Mouse (Mus musculus) embryonic facial prominence, embryonic 13.5 days (tissue): ENCODE data around the gene Caskin1. TPM values are rescaled to one million over a fixed set of nuclear protein-coding genes. Genes with fewer than 3 reads are reported as not detected.
A peak's percentile ranks its signal among the peaks of the same experiment; 100 is the strongest.

Experiments used
- ATAC-seq: fragments of 200-750 bp; cut with Nextera tagmentation; 2 replicates; pipeline ENCODE4 v1.8.0; 2017; ENCODE audit warnings: low read depth; ENCODE audit not compliant: insufficient number of reproducible peaks, insufficient read depth, low FRiP score, low TSS enrichment
- H3K27ac ChIP-seq: fragments of 300-500 bp; sonication (generic); 2 replicates; pipeline ENCODE4 v1.5.1; 2015; ENCODE audit warnings: moderate library complexity, mild to moderate bottlenecking, inconsistent platforms
- H3K27me3 ChIP-seq: fragments of 300-500 bp; sonication (generic); 2 replicates; pipeline ENCODE4 v1.6.1; 2015; ENCODE audit warnings: mild to moderate bottlenecking, inconsistent platforms
- H3K36me3 ChIP-seq: fragments of 300-500 bp; sonication (generic); 2 replicates; pipeline ENCODE4 v1.6.1; 2015; ENCODE audit warnings: mild to moderate bottlenecking, inconsistent platforms
- H3K4me1 ChIP-seq: fragments of 300-500 bp; sonication (generic); 2 replicates; pipeline ENCODE4 v1.6.1; 2015; ENCODE audit warnings: inconsistent platforms
- H3K4me2 ChIP-seq: fragments of 300-500 bp; sonication (generic); 2 replicates; pipeline ENCODE4 v1.6.1; 2015; ENCODE audit warnings: moderate library complexity, mild to moderate bottlenecking, inconsistent platforms
- H3K4me3 ChIP-seq: fragments of 300-500 bp; sonication (generic); 2 replicates; pipeline ENCODE4 v1.5.1; 2015; ENCODE audit warnings: mild to moderate bottlenecking, inconsistent platforms
- H3K9ac ChIP-seq: fragments of 300-500 bp; sonication (generic); 2 replicates; pipeline ENCODE4 v1.6.1; 2015; ENCODE audit warnings: mild to moderate bottlenecking, inconsistent platforms
- H3K9me3 ChIP-seq: fragments of 300-500 bp; sonication (generic); 2 replicates; pipeline ENCODE4 v1.6.1; 2016; ENCODE audit warnings: inconsistent platforms
- WGBS: fragments of 180-500 bp; shearing (Covaris S2); methylation state at CpG from one replicate; pipeline ENCODE4 v1.1.7; 2015; ENCODE audit warnings: mixed read lengths; 5-methylcytosine and 5-hydroxymethylcytosine counted together
- polyA plus RNA-seq: library from polyadenylated mRNA; unstranded; fragments of >200 nt; fragmentation: Nextera tagmentation; extraction: Ambion mirVana; gene quantifications from 2 replicates; pipeline ENCODE4 v1.2.1, GENCODE M21; 2015

The Caskin1 gene
- polyA plus RNA-seq, 1 experiment from 2014 or later: 3.5 TPM

DNA sequence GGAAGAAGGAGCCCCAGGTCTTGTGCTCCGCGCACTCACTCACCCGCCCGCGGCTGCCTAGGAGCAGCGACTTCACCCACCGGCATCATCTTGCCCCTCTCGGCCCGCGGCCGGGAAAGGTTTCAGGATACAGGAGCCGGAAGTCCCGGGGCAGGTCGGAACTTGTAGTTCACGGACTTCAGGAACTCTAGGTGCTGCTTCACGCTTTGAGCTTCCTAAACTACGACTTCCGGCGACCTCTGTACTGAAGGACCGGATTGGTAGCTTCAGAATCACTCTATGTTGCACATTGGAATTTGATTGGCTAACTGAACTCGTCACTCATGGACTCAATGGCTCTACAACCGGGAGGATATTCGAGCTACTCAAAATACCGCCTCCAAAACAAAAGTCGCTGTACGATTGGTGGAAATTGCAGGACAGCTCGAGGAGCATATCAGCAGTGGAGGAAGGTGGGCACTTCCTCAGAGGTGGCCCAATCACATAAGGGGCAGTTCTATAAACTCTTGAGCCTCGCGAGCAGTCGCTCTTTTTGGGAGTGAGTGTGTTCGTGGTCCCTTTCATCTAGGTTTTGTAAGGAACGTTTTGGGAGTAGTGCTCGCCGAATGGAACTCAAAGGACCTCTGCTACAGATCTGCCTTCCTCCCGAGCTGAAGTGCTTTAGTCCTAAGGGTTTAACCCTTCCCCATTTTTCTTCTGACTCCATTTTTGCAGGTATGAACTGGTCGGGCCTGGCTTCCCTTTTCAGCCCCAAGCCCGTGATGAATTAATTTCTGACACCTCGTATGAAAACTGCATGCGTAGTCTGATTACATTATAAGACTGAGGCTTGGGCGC, 39.5 kb downstream of the Caskin1 start, which contains the start of gene Traf7:
TSS of gene Traf7 (minus strand) at position 216 of the 837 bp plus-strand sequence.
- peak within 1 kb of the TSS; percentile 74 for H3K4me3 ChIP-seq
- peaks cover 58% of the 10 kb centered on the region for H3K4me1 ChIP-seq
- ATAC-seq: peak; percentile 96

GRCm38 (mm10) chr17:24528560-24528918, 40.1 kb downstream of the Caskin1 start:
- peaks cover 64% of the 10 kb centered on the region for H3K4me1 ChIP-seq
- under 1% methylated on average over 8 of the region's 8 CpGs for WGBS

More for the DNA sequence above, 39.5 kb downstream of the Caskin1 start, which contains the start of gene Traf7:
- WGBS: under 1% methylated on average over 40 of the region's 40 CpGs
- H3K4me2 ChIP-seq: peak within 1 kb of the TSS; percentile 77
- peak within 1 kb of the TSS; percentile 92 for H3K9ac ChIP-seq
- peaks cover 28% of the 10 kb centered on the region for H3K36me3 ChIP-seq
- H3K27me3 ChIP-seq: no peaks in the 10 kb centered on the region
- peak within 1 kb of the TSS; percentile 91 for H3K27ac ChIP-seq
- no peaks in the 10 kb centered on the region for H3K9me3 ChIP-seq

GRCm38 (mm10) chr17:24529007-24529451, 40.6 kb downstream of the Caskin1 start:
- ATAC-seq: no peak
- 2% methylated on average over 4 of the region's 4 CpGs for WGBS
- H3K4me2 ChIP-seq: peak overlapping the region; percentile 77
- peak overlapping the region; percentile 91 for H3K27ac ChIP-seq
- no peaks in the 10 kb centered on the region for H3K9me3 ChIP-seq
- no peaks in the 10 kb centered on the region for H3K27me3 ChIP-seq
- peak overlapping the region; percentile 74 for H3K4me3 ChIP-seq
- peak overlapping the region; percentile 92 for H3K9ac ChIP-seq
- H3K4me1 ChIP-seq: peaks cover 67% of the 10 kb centered on the region
- peaks cover 23% of the 10 kb centered on the region for H3K36me3 ChIP-seq

More at GRCm38 (mm10) chr17:24528560-24528918, 40.1 kb downstream of the Caskin1 start:
- Histone ChIP-seq H3K27me3 (no peaks in the 10 kb centered on the region), H3K9me3 (no peaks in the 10 kb centered on the region), H3K27ac (peak overlapping the region; percentile 91), H3K4me3 (peak overlapping the region; percentile 74), H3K4me2 (peak overlapping the region; percentile 77), H3K36me3 (peaks cover 23% of the 10 kb centered on the region), H3K9ac (peak overlapping the region; percentile 92)
- no peak for ATAC-seq

DNA sequence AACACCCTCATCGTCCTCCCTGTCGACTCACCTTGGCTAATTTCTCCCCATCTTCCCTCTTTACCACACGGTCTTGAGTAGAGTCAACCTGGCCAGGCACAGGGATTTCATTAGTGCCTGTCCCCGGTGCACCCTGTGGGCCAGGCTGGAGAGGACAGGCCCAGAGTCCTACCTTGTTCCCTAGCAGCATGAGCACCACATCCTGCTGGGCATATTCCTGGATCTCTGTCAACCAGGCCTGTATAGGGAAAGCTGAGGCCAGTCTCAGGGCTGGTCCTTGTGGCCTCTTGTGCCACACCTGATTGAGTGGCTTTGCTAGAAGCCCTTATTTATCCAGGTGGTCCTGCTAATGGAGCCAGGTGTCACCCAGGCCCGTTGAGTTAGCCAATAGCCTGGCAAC, 41.5 kb downstream of the Caskin1 start:
- Histone ChIP-seq H3K4me1 (peaks cover 67% of the 10 kb centered on the region), H3K9me3 (no peaks in the 10 kb centered on the region), H3K27me3 (no peaks in the 10 kb centered on the region), H3K27ac (peak overlapping the region; percentile 91), H3K4me3 (peak overlapping the region; percentile 74), H3K36me3 (peaks cover 23% of the 10 kb centered on the region), H3K4me2 (peak overlapping the region; percentile 77), H3K9ac (peak overlapping the region; percentile 92)
- no peak for ATAC-seq
- 23% methylated on average over 5 of the region's 5 CpGs for WGBS

GRCm38 (mm10) chr17:24530361-24531050, 42.1 kb downstream of the Caskin1 start:
- WGBS: 25% methylated on average over 8 of the region's 8 CpGs
- H3K27ac ChIP-seq: peak overlapping the region; percentile 91; the same call in 1 of the 2 replicates
- H3K9ac ChIP-seq: peak overlapping the region; percentile 92
- H3K4me3 ChIP-seq: peak overlapping the region; percentile 74
- peaks cover 62% of the 10 kb centered on the region for H3K4me1 ChIP-seq
- H3K27me3 ChIP-seq: no peaks in the 10 kb centered on the region
- H3K9me3 ChIP-seq: no peaks in the 10 kb centered on the region
- H3K36me3 ChIP-seq: peaks cover 20% of the 10 kb centered on the region
- H3K4me2 ChIP-seq: peak overlapping the region; percentile 77
- ATAC-seq: no peak

DNA sequence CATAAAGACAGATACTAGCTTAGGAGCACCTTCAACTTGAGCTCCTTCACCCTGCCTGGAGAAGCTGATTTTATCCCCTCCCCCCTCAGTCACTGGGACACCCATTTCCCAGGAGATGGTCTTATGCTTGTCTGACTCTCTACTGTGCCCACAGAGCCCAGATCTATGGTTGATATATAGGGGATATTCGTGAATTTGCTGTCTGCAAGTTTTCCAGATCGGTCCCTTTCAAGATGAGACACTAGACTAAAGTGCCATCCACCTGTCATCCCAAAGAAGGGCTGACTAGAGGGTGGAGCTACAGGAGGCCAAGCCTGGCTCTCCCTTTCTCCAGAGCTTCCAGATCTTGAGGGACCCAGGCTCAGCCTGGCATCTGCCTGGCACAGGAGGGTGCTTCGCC, 42.7 kb downstream of the Caskin1 start:
- no peak overlapping the region for H3K4me2 ChIP-seq
- H3K27ac ChIP-seq: no peak overlapping the region

DNA sequence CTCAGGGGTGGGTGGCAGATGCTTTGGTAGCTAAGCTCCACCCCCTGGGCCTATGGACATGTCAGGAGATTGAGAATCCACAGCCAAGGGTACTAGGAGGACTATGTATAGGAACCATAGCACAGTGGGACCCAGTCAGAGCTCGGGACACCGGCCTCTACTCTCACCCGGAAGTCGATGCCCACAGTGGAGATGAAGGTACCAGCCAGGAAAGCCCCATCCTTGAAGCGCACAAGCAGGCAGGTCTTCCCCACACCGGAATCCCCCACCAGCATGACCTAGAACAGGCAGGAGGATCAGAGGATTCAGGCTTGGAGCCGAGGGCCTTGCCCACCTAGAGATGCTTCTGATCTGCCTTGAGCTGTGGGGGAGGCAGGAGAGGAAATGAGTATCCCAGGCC, 43.6 kb downstream of the Caskin1 start:
- no peaks in the 10 kb centered on the region for H3K9me3 ChIP-seq
- peaks cover 19% of the 10 kb centered on the region for H3K36me3 ChIP-seq
- no peak overlapping the region for H3K4me2 ChIP-seq
- H3K4me1 ChIP-seq: peaks cover 50% of the 10 kb centered on the region
- 75% methylated on average over 7 of the region's 7 CpGs for WGBS
- no peak overlapping the region for H3K27ac ChIP-seq
- no peak for ATAC-seq
- H3K27me3 ChIP-seq: no peaks in the 10 kb centered on the region
- H3K9ac ChIP-seq: peak overlapping the region; percentile 47; the same call in 1 of the 2 replicates
- no peak overlapping the region for H3K4me3 ChIP-seq

More for the DNA sequence above, 42.7 kb downstream of the Caskin1 start:
- no peak for ATAC-seq
- Histone ChIP-seq H3K36me3 (peaks cover 19% of the 10 kb centered on the region), H3K4me3 (no peak overlapping the region), H3K4me1 (peaks cover 59% of the 10 kb centered on the region), H3K9me3 (no peaks in the 10 kb centered on the region), H3K27me3 (no peaks in the 10 kb centered on the region), H3K9ac (peak overlapping the region; percentile 47)
- WGBS: 69% methylated on average over 3 of the region's 3 CpGs

DNA sequence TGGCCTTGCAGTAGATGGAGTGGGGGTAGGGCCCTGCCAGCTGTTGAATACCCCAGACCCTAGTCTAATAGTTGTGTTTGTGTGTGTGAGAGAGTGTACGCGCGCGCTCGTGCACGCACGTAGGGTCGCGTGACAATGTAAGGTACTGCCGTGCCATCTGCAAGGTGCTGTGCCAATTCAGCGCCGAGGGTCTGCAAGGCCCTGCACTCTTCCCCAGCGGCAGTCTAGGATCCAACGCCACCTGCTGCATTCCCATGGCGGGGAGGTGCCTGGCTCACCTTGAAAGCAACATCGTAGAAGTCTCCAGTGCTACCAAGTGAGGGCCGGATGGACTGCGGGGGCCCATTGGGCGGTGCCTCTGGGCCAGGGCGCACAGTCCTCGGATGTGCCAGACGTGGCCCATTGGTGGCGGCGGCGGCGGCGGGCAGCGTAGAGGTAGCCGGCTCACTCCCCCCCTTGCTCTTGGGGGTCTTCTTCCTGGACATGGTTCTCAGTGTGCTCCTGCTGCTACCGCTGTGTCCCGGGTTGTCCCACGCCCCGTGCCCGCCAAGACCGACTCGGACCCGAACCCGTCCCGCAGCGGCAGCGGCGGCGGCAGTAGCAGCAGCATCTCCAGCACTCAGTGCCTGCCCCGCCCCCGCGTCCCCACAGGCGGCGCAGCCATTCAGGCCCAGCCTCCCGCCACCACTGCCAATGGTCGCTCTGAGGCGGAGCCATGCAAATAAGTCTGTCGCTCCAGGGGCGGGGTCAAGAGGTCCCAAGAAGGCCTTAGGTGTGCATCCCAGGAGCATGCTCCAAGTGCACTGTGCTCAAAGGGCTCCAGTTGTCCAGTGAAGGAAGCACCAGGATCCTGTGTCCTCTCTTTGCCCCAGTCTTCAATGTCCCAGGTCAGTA, 44.9 kb downstream of the Caskin1 start:
- H3K4me1 ChIP-seq: peaks cover 50% of the 10 kb centered on the region
- 8% methylated on average over 53 of the region's 53 CpGs for WGBS
- H3K9me3 ChIP-seq: no peaks in the 10 kb centered on the region

GRCm38 (mm10) chr17:24534160-24534718, 45.8 kb downstream of the Caskin1 start, which contains the start of gene Rab26:
TSS of gene Rab26 (minus strand) at chr17:24534210.
- Histone ChIP-seq H3K9me3 (no peaks in the 10 kb centered on the region), H3K27ac (no peak within 1 kb of the TSS; the same call in 1 of the 2 replicates), H3K4me2 (peak within 1 kb of the TSS; percentile 82), H3K27me3 (no peaks in the 10 kb centered on the region), H3K36me3 (peaks cover 17% of the 10 kb centered on the region), H3K4me1 (peaks cover 46% of the 10 kb centered on the region), H3K9ac (peak within 1 kb of the TSS; percentile 66), H3K4me3 (peak within 1 kb of the TSS; percentile 41)
- no peak for ATAC-seq
- WGBS: 87% methylated on average over 8 of the region's 8 CpGs

More for the DNA sequence above, 44.9 kb downstream of the Caskin1 start:
- peak; percentile 67; the same call in 1 of the 2 replicates for ATAC-seq
- Histone ChIP-seq H3K27me3 (no peaks in the 10 kb centered on the region), H3K36me3 (peaks cover 19% of the 10 kb centered on the region), H3K9ac (peak overlapping the region; percentile 66), H3K27ac (no peak overlapping the region; the same call in 1 of the 2 replicates), H3K4me2 (peak overlapping the region; percentile 82), H3K4me3 (peak overlapping the region; percentile 41)

DNA sequence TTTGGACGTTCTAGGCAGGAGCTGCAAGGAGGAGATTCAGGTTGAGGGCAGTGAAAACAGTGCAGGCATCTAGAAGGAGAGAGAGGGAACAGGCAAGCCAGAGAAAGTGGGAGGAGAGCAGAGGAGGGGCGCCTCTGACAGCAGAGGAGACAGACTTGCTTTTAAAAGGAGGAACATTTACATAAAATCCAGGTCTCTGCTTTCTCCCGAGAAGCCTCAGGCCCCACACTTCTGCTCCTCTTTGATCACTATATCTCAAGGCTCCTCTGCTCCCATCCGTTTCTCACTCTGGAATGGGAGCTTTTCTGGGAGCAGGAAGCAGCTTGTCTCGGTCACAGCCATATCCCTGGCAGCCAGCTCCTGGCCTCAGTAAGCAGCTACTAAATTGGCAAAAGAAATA, 46.9 kb downstream of the Caskin1 start:
- Histone ChIP-seq H3K4me1 (peaks cover 35% of the 10 kb centered on the region), H3K27me3 (no peaks in the 10 kb centered on the region), H3K9ac (0 out of 2 replicates have a peak overlapping the region, but pooled peaks have one; percentile 21), H3K36me3 (peaks cover 7% of the 10 kb centered on the region; the same call in 1 of the 2 replicates), H3K27ac (no peak overlapping the region; the same call in 1 of the 2 replicates), H3K4me3 (no peak overlapping the region), H3K9me3 (no peaks in the 10 kb centered on the region), H3K4me2 (no peak overlapping the region)
- WGBS: 43% methylated on average over 5 of the region's 5 CpGs
- no peak for ATAC-seq
